Mouse (Mus musculus) hindbrain, embryonic 12.5 days (tissue): Measurements from ENCODE around the gene Arid3a. TPM values are rescaled to one million over a fixed set of nuclear protein-coding genes. Genes with fewer than 3 reads are reported as not detected.

Experiments
- ATAC-seq: fragments of 200-750 bp; cut with Nextera tagmentation; 2 replicates; pipeline ENCODE4 v1.8.0; 2017; ENCODE audit warnings: moderate TSS enrichment; ENCODE audit not compliant: low FRiP score
- H3K27ac ChIP-seq: fragments of 300-500 bp; sonication (generic); 2 replicates; pipeline ENCODE4 v1.5.1; 2016; ENCODE audit warnings: mild to moderate bottlenecking
- H3K27me3 ChIP-seq: fragments of 300-500 bp; sonication (generic); 2 replicates; pipeline ENCODE4 v1.6.1; 2016; ENCODE audit warnings: mild to moderate bottlenecking
- H3K36me3 ChIP-seq: fragments of 300-500 bp; sonication (generic); 2 replicates; pipeline ENCODE4 v1.6.1; 2016; ENCODE audit warnings: mild to moderate bottlenecking
- H3K4me1 ChIP-seq: fragments of 300-500 bp; sonication (generic); 2 replicates; pipeline ENCODE4 v1.6.1; 2016
- H3K4me2 ChIP-seq: fragments of 300-500 bp; sonication (generic); replicated peaks from 2 replicates; pipeline ENCODE4 v1.6.1; 2016; ENCODE audit warnings: mild to moderate bottlenecking
- H3K4me3 ChIP-seq: fragments of 300-500 bp; sonication (generic); 2 replicates; pipeline ENCODE4 v1.5.1; 2016; ENCODE audit warnings: mild to moderate bottlenecking
- H3K9ac ChIP-seq: fragments of 300-500 bp; sonication (generic); 2 replicates; pipeline ENCODE4 v1.6.1; 2016; ENCODE audit warnings: mild to moderate bottlenecking, moderate library complexity
- H3K9me3 ChIP-seq: fragments of 300-500 bp; sonication (generic); replicated peaks from 2 replicates; pipeline ENCODE4 v1.6.1; 2016; ENCODE audit warnings: mild to moderate bottlenecking
- WGBS: fragments of 180-500 bp; shearing (Covaris S2); methylation state at CpG from one replicate; pipeline ENCODE4 v1.1.7; 2016; 5-methylcytosine and 5-hydroxymethylcytosine counted together
- polyA plus RNA-seq: library from polyadenylated mRNA; unstranded; fragments of >200 nt; fragmentation: Nextera tagmentation; extraction: Ambion mirVana; gene quantifications from 2 replicates; pipeline ENCODE4 v1.2.1, GENCODE M21; 2016

Arid3a gene
- polyA plus RNA-seq, 1 experiment from 2014 or later = 5.3 TPM

DNA sequence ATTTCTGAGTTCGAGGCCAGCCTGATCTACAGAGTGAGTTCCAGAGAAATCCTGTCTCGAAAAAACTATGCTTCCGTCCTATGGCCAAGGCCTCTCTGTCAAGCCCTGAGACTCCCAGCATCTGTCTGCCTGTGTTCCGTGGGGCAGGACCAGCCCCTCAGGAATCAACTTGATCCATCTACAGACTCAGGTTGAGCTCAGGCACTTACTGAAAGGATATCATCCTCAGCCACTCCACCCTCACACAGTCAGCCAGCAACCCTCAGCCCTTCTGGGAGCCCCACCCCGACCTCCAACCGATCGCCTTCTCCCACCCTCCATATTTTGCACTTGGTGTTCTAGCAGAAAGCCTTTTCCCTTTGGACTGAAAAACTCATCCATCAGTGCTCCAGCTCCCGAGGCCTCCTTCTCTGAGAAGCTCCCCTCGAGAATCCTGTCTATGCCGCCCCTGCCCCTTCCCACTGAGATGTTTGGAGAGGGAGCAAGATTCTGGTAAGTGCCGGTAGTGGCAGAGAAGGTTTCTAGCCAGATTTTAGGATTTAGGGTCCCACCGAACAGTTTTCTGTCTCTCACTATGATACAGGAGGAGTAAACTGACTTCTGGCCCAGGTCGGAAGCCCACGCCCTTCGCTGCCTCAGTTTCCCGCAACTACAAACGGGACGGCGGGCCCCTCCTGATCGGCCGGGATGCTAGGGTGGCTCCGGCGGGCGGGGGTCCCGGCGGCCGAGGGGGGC is 61.1 kb downstream of the Arid3a start:
- 0 out of 2 replicates have a peak, but pooled peaks cover 3% of the 10 kb centered on the region for H3K9me3 ChIP-seq
- peak overlapping the region; percentile 60 for H3K9ac ChIP-seq
- peak overlapping the region; percentile 35; the same call in 1 of the 2 replicates for H3K27ac ChIP-seq
- H3K4me1 ChIP-seq = peaks cover 29% of the 10 kb centered on the region
- H3K4me2 ChIP-seq = peak overlapping the region; percentile 56
- H3K27me3 ChIP-seq = peaks cover 46% of the 10 kb centered on the region
- no peak for ATAC-seq
- peak overlapping the region; percentile 47 for H3K4me3 ChIP-seq
- 7% methylated on average over 27 of the region's 27 CpGs for WGBS
- H3K36me3 ChIP-seq = no peaks in the 10 kb centered on the region

DNA sequence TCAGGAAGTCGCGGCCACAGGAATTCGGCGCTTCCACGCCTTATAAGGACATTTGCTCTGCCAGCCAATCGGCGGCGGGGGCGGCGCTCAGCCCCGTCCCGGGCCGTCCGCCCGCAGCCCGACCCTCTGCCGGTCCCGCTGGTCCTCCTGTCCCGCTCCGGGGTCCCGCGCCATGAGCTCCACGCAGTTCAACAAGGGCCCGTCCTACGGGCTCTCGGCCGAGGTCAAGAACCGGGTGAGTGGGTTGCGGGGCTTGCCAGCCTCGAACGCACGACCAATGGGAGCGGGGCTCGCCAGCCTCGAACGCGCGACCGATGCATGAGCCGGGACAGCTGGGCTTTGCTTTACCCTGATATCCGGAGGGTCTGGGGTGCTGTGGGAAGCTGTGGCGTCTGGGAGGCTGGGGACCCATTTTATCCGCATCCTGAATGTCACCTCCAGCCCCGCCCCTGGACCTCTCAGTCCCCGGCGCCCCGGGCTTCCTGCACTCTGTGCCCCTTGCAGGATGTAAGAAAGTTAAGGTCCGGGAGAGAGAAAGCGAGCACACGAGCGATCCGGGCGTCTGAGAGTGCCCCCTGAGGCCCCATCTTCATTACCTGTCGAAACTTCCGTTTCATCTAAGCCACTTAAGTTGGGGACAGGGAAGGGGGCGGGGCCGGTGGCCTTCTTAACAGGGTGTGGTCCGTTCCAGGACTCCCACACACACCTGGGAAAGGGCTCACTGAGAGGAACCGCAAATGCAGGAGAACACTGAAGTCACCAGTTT is 61.8 kb downstream of the Arid3a start, which contains the start of gene Cnn2:
Gene Cnn2, plus strand, starts transcription at position 79 of the 766 bp plus-strand sequence.
- Histone ChIP-seq H3K27ac (peak within 1 kb of the TSS; percentile 35), H3K4me2 (peak within 1 kb of the TSS; percentile 56), H3K9me3 (0 out of 2 replicates have a peak, but pooled peaks cover 3% of the 10 kb centered on the region), H3K4me3 (peak within 1 kb of the TSS; percentile 47), H3K9ac (peak within 1 kb of the TSS; percentile 60), H3K36me3 (no peaks in the 10 kb centered on the region), H3K4me1 (peaks cover 22% of the 10 kb centered on the region), H3K27me3 (peaks cover 46% of the 10 kb centered on the region)
- no peak for ATAC-seq
- WGBS = 1% methylated on average over 59 of the region's 59 CpGs

- Histone ChIP-seq H3K27ac (no peak overlapping the region), H3K4me3 (peak overlapping the region; percentile 47), H3K4me2 (peak overlapping the region; percentile 56), H3K36me3 (no peaks in the 10 kb centered on the region), H3K27me3 (peaks cover 46% of the 10 kb centered on the region), H3K4me1 (peaks cover 22% of the 10 kb centered on the region), H3K9me3 (0 out of 2 replicates have a peak, but pooled peaks cover 3% of the 10 kb centered on the region), H3K9ac (peak overlapping the region; percentile 60)
- ATAC-seq = no peak
- WGBS = 30% methylated on average over 8 of the region's 8 CpGs
Measured at GRCm38 (mm10) chr10:79989272-79989786, 62.5 kb downstream of the Arid3a start.

DNA sequence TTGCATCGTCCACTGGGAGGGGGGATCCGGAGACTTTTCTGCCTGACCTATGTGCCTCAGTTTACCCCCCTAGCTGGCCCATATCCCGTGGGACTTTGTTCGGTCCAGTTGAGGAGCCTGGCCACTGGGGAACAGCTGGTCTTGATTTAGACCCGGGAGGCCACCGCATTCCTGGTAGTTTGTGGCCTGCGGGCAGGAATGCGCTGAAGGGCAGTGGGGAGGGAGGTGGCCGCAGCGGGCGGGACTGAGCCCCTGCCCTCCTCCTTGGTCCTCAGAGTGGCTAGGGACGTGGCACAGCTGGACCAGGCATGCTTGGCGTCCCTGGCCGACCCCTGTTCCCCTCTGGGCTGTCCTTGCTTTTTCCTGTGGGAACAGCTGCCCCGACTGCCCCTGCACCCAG is 63.0 kb downstream of the Arid3a start:
- no peak for ATAC-seq
- Histone ChIP-seq H3K9me3 (0 out of 2 replicates have a peak, but pooled peaks cover 3% of the 10 kb centered on the region), H3K9ac (no peak overlapping the region), H3K4me1 (peaks cover 22% of the 10 kb centered on the region), H3K36me3 (no peaks in the 10 kb centered on the region), H3K4me2 (peak overlapping the region; percentile 56), H3K27ac (no peak overlapping the region), H3K27me3 (peaks cover 46% of the 10 kb centered on the region), H3K4me3 (peak overlapping the region; percentile 47)
- WGBS = 15% methylated on average over 15 of the region's 15 CpGs

DNA sequence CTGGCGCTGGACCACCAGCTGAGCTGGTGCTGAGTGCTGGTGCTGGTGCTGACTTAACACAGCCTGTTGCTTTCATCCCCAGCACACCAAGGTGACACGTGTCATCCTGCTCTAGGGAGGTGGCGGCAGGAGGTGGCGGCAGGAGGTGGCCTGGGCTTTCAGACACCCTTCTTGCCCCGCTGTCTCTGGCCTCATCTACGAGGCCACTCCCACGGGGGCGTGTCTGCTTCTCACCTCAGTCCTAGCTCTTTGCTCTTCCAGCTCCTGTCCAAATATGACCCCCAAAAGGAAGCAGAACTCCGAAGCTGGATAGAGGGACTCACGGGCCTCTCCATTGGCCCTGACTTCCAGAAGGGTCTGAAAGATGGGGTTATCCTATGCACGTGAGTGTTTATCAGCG is 64.3 kb downstream of the Arid3a start:
- no peak for ATAC-seq
- Histone ChIP-seq H3K4me3 (no peak overlapping the region), H3K4me2 (no peak overlapping the region), H3K4me1 (peaks cover 17% of the 10 kb centered on the region), H3K9me3 (0 out of 2 replicates have a peak, but pooled peaks cover 3% of the 10 kb centered on the region), H3K27ac (no peak overlapping the region), H3K9ac (no peak overlapping the region), H3K36me3 (no peaks in the 10 kb centered on the region), H3K27me3 (peaks cover 46% of the 10 kb centered on the region)
- WGBS = 55% methylated on average over 12 of the region's 12 CpGs

DNA sequence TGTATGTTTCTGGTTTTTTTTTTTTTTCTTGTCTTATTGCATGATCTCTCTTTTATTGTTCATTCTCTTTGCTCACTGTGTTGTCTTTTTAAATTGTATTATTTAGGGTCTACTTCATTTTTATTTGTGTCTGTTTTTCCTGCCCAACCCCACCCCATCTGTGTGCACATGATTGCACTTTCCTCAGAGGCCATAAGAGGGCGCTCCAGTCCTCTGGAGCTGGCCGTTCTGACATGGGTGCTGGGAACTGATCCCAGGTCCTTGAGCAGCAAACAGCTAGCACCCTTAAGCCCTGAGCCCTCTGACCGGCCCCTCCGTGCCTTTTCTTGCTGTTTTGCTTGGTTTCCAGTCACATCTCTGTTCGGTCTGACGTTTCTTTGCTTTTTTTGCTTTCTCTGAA is 64.7 kb downstream of the Arid3a start:
- H3K27ac ChIP-seq = no peak overlapping the region
- no peaks in the 10 kb centered on the region for H3K36me3 ChIP-seq
- H3K4me3 ChIP-seq = no peak overlapping the region
- 89% methylated on average over 6 of the region's 6 CpGs for WGBS
- H3K9ac ChIP-seq = no peak overlapping the region
- H3K9me3 ChIP-seq = 0 out of 2 replicates have a peak, but pooled peaks cover 3% of the 10 kb centered on the region
- H3K27me3 ChIP-seq = peaks cover 46% of the 10 kb centered on the region
- no peak overlapping the region for H3K4me2 ChIP-seq
- ATAC-seq = no peak
- peaks cover 16% of the 10 kb centered on the region for H3K4me1 ChIP-seq

DNA sequence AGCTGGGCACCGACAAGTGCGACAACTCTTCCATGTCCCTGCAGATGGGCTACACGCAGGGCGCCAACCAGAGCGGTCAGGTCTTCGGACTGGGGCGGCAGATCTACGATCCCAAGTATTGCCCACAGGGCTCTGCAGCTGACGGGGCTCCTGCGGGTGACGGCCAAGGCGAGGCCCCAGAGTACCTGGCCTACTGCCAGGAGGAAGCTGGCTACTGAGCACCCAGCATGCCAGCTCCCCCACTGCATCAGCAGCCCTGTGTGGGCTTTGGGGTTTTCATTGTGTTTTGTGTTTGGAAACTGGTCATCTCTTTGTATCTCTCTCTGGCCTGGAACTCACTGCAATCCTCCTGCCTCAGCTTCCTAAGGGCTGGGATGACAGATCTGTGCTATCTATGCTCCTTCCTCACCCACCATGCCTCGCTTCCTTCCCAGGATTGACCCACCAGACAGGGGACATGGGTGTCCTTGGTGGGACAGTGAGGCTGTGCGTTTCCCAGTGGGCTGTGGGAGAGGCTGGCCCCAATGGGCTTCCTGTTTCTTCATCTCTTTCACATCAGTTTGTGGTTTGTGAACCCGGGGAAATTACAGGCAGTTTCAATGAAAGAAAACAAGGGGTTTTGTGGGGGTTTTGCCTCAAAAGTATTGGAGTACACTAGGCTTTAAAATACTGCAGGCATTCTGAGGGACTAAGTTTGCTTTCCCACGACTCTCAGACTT is 67.7 kb downstream of the Arid3a start:
- H3K27ac ChIP-seq = no peak overlapping the region

DNA sequence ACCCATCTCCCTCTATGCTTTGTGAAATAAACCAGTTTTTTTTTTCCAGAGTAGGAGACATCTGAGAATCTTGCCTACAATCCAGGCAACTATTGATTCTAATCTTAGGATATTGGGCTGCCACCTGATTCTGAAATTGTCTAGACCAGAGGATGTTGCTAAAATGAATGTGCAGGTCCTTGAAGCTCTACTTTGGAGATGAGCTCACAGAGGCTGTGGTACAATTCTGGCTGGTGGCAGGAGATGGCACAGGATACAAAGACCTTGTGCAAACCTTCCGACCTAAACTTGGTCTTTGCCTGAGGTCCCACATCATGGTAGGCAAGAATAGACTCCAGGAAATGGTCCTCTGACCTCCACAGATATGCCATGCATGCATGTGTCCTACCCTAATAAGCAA is 68.8 kb downstream of the Arid3a start:
- Histone ChIP-seq H3K4me3 (no peak overlapping the region), H3K27me3 (peaks cover 19% of the 10 kb centered on the region), H3K36me3 (no peaks in the 10 kb centered on the region), H3K9ac (no peak overlapping the region), H3K9me3 (0 out of 2 replicates have a peak, but pooled peaks cover 3% of the 10 kb centered on the region), H3K4me1 (peaks cover 12% of the 10 kb centered on the region), H3K4me2 (0 out of 2 replicates have a peak overlapping the region, but pooled peaks have one; percentile 76), H3K27ac (no peak overlapping the region)
- WGBS = 79% methylated on average over 1 of the region's 1 CpGs
- ATAC-seq = no peak

More for the DNA sequence above, 67.7 kb downstream of the Arid3a start:
- no peaks in the 10 kb centered on the region for H3K36me3 ChIP-seq
- no peak overlapping the region for H3K9ac ChIP-seq
- H3K4me3 ChIP-seq = no peak overlapping the region
- 91% methylated on average over 16 of the region's 16 CpGs for WGBS
- no peak for ATAC-seq
- 0 out of 2 replicates have a peak, but pooled peaks cover 3% of the 10 kb centered on the region for H3K9me3 ChIP-seq
- H3K4me1 ChIP-seq = peaks cover 16% of the 10 kb centered on the region
- no peak overlapping the region for H3K4me2 ChIP-seq
- H3K27me3 ChIP-seq = peaks cover 28% of the 10 kb centered on the region

GRCm38 (mm10) chr10:79996272-79997033 is 69.6 kb downstream of the Arid3a start, which contains the start of gene Abca7:
Gene Abca7, plus strand, starts transcription at chr10:79996494.
- peak within 1 kb of the TSS; percentile 75 for H3K27ac ChIP-seq
- WGBS = under 1% methylated on average over 34 of the region's 34 CpGs
- peak within 1 kb of the TSS; percentile 47 for H3K4me3 ChIP-seq
- H3K4me1 ChIP-seq = peaks cover 12% of the 10 kb centered on the region
- no peaks in the 10 kb centered on the region for H3K36me3 ChIP-seq
- H3K9me3 ChIP-seq = 0 out of 2 replicates have a peak, but pooled peaks cover 3% of the 10 kb centered on the region
- peak within 1 kb of the TSS; percentile 76 for H3K4me2 ChIP-seq
- peaks cover 16% of the 10 kb centered on the region for H3K27me3 ChIP-seq
- ATAC-seq = peak; percentile 87
- H3K9ac ChIP-seq = peak within 1 kb of the TSS; percentile 44

DNA sequence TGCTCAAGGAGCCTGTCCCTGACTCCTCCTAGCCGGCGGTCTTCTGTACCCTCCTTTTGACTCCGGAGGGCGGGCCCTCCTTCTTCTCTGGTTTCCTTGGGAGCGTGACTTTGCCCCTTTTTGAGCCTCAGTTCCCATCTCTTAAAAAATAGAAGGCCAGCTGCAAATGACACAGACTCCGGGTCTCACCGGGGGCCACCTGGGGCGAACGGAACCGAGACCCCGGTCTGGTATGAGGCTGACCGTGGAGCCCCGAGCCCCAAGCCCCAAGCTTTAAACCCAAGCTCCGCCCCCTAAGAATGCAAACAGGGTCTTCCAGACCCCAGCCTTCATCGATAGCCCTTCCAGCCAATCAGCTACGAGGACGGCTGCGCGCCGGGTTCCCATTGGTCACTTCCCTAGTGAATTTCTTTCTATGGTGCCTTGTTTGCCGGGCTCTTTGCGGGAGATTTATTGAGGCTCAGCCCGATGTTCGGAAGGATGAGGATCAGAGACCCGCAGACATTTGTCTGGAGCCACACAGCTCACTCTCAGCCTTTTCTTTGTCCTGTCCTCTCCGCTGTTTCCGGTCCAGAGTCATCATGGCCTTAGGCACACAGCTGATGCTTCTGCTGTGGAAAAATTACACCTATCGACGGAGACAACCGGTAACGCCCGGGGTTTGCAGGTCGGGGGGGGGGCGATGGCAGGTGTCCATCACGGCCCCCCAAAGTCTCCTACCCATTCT is 70.4 kb downstream of the Arid3a start:
- ATAC-seq = peak; percentile 83
- WGBS = under 1% methylated on average over 35 of the region's 35 CpGs
- no peaks in the 10 kb centered on the region for H3K9me3 ChIP-seq
- no peaks in the 10 kb centered on the region for H3K36me3 ChIP-seq
- peak overlapping the region; percentile 47 for H3K4me3 ChIP-seq
- H3K27ac ChIP-seq = peak overlapping the region; percentile 75
- H3K4me2 ChIP-seq = peak overlapping the region; percentile 76
- peaks cover 12% of the 10 kb centered on the region for H3K4me1 ChIP-seq
- peaks cover 23% of the 10 kb centered on the region for H3K27me3 ChIP-seq
- H3K9ac ChIP-seq = peak overlapping the region; percentile 55
